Mouse (Mus musculus): ENCODE results near the gene Bcr. TPM values are rescaled to one million over a fixed set of nuclear protein-coding genes. Genes with fewer than 3 reads are reported as not detected.
A peak's percentile ranks its signal among the peaks of the same experiment; 100 is the strongest.

Bcr gene
- polyA plus RNA-seq, 1 experiment from 2014 or later, result 9.7 TPM

DNA sequence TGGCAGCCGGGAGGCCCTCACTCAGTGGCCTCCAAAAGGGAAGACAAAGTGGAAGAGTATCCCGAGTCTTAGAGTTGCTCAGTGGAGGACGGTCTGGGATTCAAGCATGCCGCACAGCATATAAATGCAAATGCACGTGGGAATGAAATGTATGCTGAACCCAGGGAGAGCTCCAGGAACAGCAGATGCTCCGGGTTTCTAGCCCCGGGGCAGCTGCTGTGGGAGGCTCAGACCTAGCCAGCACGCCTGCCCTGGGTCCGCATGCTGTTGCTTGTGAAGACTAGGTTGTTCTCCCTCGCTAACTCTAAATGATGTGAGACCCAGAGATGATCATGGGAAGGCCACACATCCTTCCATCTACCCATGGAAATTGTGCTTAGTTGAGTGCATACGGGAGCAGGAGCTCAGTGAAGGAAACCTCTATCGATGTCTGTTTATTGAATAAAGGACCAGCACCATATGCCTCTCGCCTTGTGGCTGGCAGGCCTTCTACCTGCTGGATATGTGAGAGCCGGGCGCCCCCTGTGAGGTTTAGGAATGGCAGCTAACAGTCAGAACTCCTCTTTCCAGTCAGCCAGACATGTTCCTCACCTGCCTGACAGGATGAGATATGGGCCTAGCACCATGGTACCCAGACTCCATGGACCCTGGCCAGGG is 74.6 kb downstream of the Bcr start:
- Histone ChIP-seq H3K4me2 (no peak overlapping the region), H3K27ac (no peak overlapping the region), H3K27me3 (0 out of 2 replicates have a peak, but pooled peaks cover 2% of the 10 kb centered on the region), H3K4me3 (no peak overlapping the region), H3K9me3 (replicated peaks) (no peaks in the 10 kb centered on the region), H3K36me3 (peaks cover 34% of the 10 kb centered on the region), H3K9ac (no peak overlapping the region), H3K4me1 (replicated peaks) (peaks cover 17% of the 10 kb centered on the region)
- WGBS, result 92% methylated on average over 15 of the region's 15 CpGs
- no peak for ATAC-seq (replicated peaks; ENCODE audit: insufficient number of reproducible peaks, insufficient read depth, low FRiP score, low read depth)

DNA sequence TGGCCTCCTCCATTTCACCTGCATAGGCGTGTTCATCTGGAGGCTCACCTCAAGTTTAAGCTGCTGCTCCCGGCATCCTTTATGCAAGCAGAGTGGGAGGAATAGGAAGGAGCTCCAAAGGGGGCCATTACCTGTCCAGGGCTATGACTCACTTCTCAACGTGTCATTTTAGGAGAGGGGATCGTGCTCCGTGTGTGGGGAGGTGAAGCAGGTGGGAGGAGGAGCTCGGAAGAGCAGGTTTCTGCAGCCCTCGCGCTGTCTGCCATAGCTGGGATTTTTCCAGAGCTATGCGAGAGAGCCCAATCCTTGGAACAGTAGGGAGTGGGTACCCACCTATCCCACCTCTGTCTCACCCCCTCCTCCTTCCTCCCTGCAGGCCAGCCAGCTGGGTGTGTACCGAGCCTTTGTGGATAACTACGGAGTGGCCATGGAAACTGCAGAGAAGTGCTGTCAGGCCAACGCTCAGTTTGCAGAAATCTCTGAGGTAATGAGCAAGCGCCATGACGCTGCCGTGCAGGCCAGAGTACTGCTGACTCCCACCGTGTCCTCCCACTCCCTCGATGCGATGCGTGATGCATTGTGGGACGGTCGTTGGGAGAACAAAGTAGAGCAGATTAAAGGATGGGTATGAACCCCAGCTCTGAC is 75.2 kb downstream of the Bcr start:
- Histone ChIP-seq H3K9me3 (replicated peaks) (no peaks in the 10 kb centered on the region), H3K27me3 (0 out of 2 replicates have a peak, but pooled peaks cover 3% of the 10 kb centered on the region), H3K9ac (no peak overlapping the region), H3K4me1 (replicated peaks) (peaks cover 17% of the 10 kb centered on the region), H3K27ac (no peak overlapping the region), H3K36me3 (peaks cover 34% of the 10 kb centered on the region), H3K4me3 (no peak overlapping the region), H3K4me2 (no peak overlapping the region)
- ATAC-seq (replicated peaks; ENCODE audit: insufficient number of reproducible peaks, insufficient read depth, low FRiP score, low read depth), result no peak
- 89% methylated on average over 21 of the region's 21 CpGs for WGBS

DNA sequence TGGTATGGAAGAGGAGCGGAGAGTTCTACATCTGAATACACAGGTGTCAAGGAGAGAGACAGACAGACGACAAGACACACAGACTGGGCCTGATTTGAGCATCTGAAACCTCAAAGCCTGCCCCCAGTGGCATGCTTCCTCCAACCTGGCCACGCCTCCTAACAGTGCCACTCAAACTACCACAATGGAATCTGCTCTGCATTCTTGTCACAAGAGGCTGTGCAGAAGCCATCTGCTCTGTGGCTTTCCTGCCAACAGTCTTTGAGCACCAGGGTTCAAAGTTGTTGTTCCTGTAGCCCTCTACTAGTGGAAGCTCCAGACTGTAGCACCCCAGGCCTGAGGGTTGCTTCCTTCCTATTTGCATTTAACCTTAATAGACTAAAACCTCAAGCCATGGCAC is 76.8 kb downstream of the Bcr start:
- Histone ChIP-seq H3K9ac (no peak overlapping the region), H3K4me2 (no peak overlapping the region), H3K9me3 (replicated peaks) (no peaks in the 10 kb centered on the region), H3K27me3 (0 out of 2 replicates have a peak, but pooled peaks cover 3% of the 10 kb centered on the region), H3K4me3 (no peak overlapping the region), H3K4me1 (replicated peaks) (peaks cover 17% of the 10 kb centered on the region), H3K27ac (peak overlapping the region; percentile 57), H3K36me3 (peaks cover 41% of the 10 kb centered on the region)
- WGBS, result 45% methylated on average over 3 of the region's 3 CpGs
- peak; percentile 73 for ATAC-seq (replicated peaks; ENCODE audit: insufficient number of reproducible peaks, insufficient read depth, low FRiP score, low read depth)

DNA sequence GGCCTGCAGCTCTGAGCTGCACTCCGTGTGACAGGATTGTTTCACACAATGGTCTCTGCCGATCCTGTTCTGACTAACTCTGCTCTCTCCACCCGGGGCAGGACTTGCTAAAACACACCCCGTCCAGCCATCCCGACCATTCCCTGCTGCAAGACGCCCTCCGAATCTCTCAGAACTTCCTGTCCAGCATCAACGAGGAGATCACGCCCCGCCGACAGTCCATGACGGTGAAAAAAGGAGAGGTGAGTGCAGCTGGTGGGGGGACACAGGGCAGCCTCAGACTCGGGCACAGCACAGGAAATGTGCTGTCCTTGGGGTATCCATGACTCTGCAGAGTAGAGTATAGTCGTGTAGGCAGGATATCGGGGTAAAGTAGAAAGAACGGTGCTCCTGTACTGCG is 84.8 kb downstream of the Bcr start:
- H3K36me3 ChIP-seq, result peaks cover 21% of the 10 kb centered on the region
- H3K4me1 ChIP-seq (replicated peaks), result no peaks in the 10 kb centered on the region

DNA sequence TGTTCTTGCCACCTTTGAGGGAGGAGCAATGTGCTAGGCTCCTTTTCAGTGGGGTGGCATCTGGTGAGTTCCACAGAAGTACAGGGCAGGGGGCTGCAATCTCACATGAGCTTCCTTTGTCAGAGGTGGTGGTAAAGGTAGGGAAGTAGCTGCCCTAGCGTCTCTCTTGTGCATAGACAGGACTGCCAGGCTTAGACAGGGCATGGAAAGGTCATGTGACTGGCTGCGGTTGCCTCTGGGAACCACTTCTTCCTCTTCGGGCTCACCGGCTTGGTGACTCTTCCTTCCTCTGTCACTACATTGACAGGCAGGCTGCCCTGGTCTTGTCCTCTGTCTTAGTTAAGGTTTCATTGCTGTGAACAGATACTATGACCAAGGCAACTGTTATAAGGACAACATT is 85.6 kb downstream of the Bcr start:
- no peaks in the 10 kb centered on the region for H3K9me3 ChIP-seq (replicated peaks)
- H3K4me3 ChIP-seq, result no peak overlapping the region
- no peak overlapping the region for H3K9ac ChIP-seq
- peaks cover 23% of the 10 kb centered on the region for H3K27me3 ChIP-seq
- H3K4me1 ChIP-seq (replicated peaks), result peaks cover 7% of the 10 kb centered on the region
- H3K36me3 ChIP-seq, result peaks cover 18% of the 10 kb centered on the region
- ATAC-seq (replicated peaks; ENCODE audit: insufficient number of reproducible peaks, insufficient read depth, low FRiP score, low read depth), result no peak
- H3K4me2 ChIP-seq, result no peak overlapping the region
- H3K27ac ChIP-seq, result no peak overlapping the region
- 76% methylated on average over 4 of the region's 4 CpGs for WGBS

More for the DNA sequence above, 84.8 kb downstream of the Bcr start:
- H3K27ac ChIP-seq, result no peak overlapping the region
- H3K4me3 ChIP-seq, result no peak overlapping the region
- no peak overlapping the region for H3K4me2 ChIP-seq
- no peak overlapping the region for H3K9ac ChIP-seq
- ATAC-seq (replicated peaks; ENCODE audit: insufficient number of reproducible peaks, insufficient read depth, low FRiP score, low read depth), result no peak
- peaks cover 23% of the 10 kb centered on the region for H3K27me3 ChIP-seq
- 76% methylated on average over 17 of the region's 17 CpGs for WGBS
- no peaks in the 10 kb centered on the region for H3K9me3 ChIP-seq (replicated peaks)

DNA sequence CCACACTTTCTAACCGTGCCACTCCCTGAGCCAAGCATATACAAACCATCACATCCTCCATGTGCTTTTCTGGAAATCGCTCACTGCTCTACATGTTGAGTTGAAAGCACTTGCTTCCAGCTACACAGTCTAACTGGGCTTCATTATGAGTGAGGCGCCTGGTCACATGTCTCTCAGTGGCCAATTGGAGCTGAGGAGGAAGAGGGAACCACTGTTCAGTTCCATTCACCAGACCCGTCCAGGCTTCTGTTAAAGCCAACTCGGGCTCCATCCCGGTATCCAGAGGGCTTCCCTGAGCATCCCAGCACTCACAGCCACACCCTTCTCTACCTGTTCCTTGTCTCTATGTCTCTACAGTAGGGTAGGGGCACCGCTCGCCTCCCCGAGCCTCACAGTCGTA is 86.2 kb downstream of the Bcr start:
- Histone ChIP-seq H3K9me3 (replicated peaks) (no peaks in the 10 kb centered on the region), H3K27me3 (peaks cover 23% of the 10 kb centered on the region), H3K4me1 (replicated peaks) (peaks cover 7% of the 10 kb centered on the region), H3K36me3 (peaks cover 15% of the 10 kb centered on the region), H3K27ac (no peak overlapping the region), H3K4me2 (no peak overlapping the region), H3K4me3 (no peak overlapping the region), H3K9ac (no peak overlapping the region)
- 92% methylated on average over 10 of the region's 10 CpGs for WGBS
- ATAC-seq (replicated peaks; ENCODE audit: insufficient number of reproducible peaks, insufficient read depth, low FRiP score, low read depth), result no peak

DNA sequence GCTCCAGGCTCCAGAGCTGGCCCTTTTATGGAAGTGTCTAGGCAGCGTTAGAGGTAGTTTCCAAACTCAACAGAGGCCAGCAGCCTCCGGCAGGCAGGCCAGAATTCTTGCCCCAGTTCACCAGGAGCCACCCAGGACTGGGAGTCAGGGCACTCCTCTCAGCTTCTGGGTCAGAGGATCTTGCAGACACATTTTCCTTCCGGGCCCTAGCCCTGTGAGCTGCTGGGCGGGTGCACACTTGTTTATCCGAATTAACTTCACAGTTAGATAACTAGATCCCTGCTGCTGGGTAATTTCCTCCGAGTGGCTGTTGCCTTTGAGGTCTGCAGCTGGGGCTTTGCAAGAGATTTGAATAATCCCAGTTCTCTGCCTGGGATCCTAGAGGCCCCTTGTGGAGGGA is 87.9 kb downstream of the Bcr start:
- H3K4me3 ChIP-seq, result no peak overlapping the region
- peaks cover 7% of the 10 kb centered on the region for H3K4me1 ChIP-seq (replicated peaks)
- no peak overlapping the region for H3K4me2 ChIP-seq
- H3K27me3 ChIP-seq, result peaks cover 23% of the 10 kb centered on the region
- 57% methylated on average over 6 of the region's 6 CpGs for WGBS
- no peaks in the 10 kb centered on the region for H3K9me3 ChIP-seq (replicated peaks)
- H3K27ac ChIP-seq, result no peak overlapping the region
- H3K36me3 ChIP-seq, result peaks cover 9% of the 10 kb centered on the region
- no peak for ATAC-seq (replicated peaks; ENCODE audit: insufficient number of reproducible peaks, insufficient read depth, low FRiP score, low read depth)
- no peak overlapping the region for H3K9ac ChIP-seq

DNA sequence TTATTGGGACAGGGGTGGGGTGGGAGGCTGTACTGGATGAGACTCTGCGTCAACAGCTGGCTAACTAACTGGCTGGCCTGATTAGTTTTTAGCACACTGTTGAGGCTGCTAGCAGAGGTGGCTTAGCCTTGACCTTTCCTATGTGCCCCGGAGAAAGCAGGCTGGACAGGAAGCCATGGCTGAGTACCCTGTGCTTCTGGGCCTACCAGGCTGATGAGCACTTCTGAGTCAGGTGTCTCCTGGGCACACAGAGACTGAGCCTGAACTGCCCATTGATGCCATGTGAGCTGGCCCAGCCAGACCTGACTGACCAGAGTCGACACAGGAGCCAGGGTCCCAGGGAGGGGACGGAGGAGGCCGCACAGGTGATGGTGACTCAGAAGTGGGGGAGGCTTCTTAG is 90.0 kb downstream of the Bcr start:
- ATAC-seq (replicated peaks; ENCODE audit: insufficient number of reproducible peaks, insufficient read depth, low FRiP score, low read depth), result no peak
- Histone ChIP-seq H3K36me3 (peaks cover 12% of the 10 kb centered on the region), H3K27ac (no peak overlapping the region), H3K9me3 (replicated peaks) (no peaks in the 10 kb centered on the region), H3K9ac (no peak overlapping the region), H3K4me2 (no peak overlapping the region), H3K4me1 (replicated peaks) (peaks cover 7% of the 10 kb centered on the region), H3K4me3 (no peak overlapping the region), H3K27me3 (peaks cover 23% of the 10 kb centered on the region)
- WGBS, result 80% methylated on average over 5 of the region's 5 CpGs

DNA sequence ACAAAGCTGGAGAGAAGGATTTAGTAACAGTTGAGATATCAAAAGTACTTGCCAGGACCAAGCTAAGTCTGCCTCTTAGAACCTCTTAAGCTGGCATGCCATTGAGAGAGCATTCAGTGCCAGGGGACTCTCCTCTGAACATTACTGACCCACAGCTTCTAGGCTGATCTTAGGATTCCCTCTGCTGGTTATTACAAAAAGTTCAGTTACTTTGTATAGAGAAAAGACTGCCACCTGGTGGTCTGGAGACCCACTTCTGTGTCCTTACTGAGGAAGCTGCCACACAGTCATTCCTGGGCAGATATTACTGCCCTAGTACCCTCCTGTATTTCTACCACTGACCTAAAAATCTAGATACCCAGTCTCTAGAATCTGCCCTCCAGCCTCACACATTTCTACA is 90.9 kb downstream of the Bcr start:
- ATAC-seq (replicated peaks; ENCODE audit: insufficient number of reproducible peaks, insufficient read depth, low FRiP score, low read depth), result peak; percentile 82
- Histone ChIP-seq H3K4me1 (replicated peaks) (peaks cover 7% of the 10 kb centered on the region), H3K4me3 (no peak overlapping the region), H3K27me3 (peaks cover 19% of the 10 kb centered on the region), H3K9ac (no peak overlapping the region), H3K9me3 (replicated peaks) (no peaks in the 10 kb centered on the region), H3K4me2 (no peak overlapping the region), H3K27ac (no peak overlapping the region), H3K36me3 (peaks cover 7% of the 10 kb centered on the region; the same call in 1 of the 2 replicates)

DNA sequence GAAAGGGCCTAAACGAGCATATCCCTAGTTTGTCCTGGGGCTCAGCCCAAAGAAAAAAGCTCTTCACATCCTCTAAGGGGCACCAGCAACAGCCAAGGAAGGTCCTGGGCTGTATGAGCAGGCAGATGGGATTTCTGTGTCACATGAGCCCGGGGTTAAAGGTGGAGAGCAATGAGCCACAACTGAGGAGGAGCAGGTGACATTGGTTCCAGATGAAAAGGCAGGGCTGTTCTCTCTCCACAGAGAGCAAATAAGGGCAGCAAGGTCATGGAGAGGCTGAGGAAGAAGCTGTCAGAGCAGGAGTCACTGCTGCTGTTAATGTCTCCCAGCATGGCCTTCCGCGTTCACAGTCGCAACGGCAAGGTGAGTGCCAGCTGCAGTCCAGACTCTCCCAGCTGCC is 96.4 kb downstream of the Bcr start:
- ATAC-seq (replicated peaks; ENCODE audit: insufficient number of reproducible peaks, insufficient read depth, low FRiP score, low read depth), result no peak
- Histone ChIP-seq H3K9me3 (replicated peaks) (no peaks in the 10 kb centered on the region), H3K27ac (no peak overlapping the region), H3K4me3 (no peak overlapping the region), H3K4me1 (replicated peaks) (no peaks in the 10 kb centered on the region), H3K9ac (no peak overlapping the region), H3K36me3 (peaks cover 19% of the 10 kb centered on the region), H3K27me3 (no peaks in the 10 kb centered on the region; the same call in 1 of the 2 replicates), H3K4me2 (no peak overlapping the region)
- 77% methylated on average over 6 of the region's 6 CpGs for WGBS

DNA sequence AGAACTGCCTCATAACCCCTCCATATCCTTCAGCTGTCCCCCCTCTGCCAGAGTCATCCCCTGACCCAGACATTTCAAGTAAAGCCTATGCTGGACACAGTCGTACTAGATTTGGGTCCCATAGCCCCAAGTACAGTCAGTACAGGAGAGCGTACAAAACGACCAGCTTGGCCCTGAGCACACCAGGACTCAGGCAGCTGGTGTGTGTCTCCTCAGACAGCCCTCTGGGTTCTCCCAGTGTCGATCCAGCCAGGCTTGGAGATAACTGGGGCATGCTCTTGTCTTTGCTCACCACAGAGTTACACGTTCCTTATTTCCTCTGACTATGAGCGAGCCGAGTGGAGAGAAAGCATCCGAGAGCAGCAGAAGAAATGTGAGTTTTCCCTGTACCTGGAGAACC is 97.3 kb downstream of the Bcr start:
- Histone ChIP-seq H3K4me2 (no peak overlapping the region), H3K9ac (no peak overlapping the region), H3K9me3 (replicated peaks) (no peaks in the 10 kb centered on the region), H3K27ac (no peak overlapping the region), H3K4me3 (no peak overlapping the region), H3K27me3 (no peaks in the 10 kb centered on the region), H3K4me1 (replicated peaks) (no peaks in the 10 kb centered on the region), H3K36me3 (peaks cover 27% of the 10 kb centered on the region)
- WGBS, result 60% methylated on average over 8 of the region's 8 CpGs
- ATAC-seq (replicated peaks; ENCODE audit: insufficient number of reproducible peaks, insufficient read depth, low FRiP score, low read depth), result no peak

DNA sequence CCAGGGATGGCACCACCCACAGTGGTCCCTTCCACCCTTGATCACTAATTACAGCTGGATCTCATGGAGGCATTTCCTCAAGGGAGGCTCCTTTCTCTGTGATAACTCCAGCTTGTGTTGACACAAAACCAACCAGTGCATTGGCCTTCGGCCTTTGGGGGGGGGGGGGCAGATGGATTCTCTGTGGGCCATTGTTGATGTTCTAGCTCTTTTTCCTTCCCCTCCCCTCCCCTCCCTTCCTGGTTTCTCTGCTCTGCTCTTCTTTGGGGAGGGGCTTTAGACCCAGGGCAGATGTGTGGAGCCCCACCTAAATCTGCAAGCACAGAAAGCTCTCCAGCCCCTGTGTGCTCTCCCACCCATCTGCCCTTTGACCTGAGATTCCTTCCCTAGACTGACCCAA is 98.0 kb downstream of the Bcr start:
- ATAC-seq (replicated peaks; ENCODE audit: insufficient number of reproducible peaks, insufficient read depth, low FRiP score, low read depth), result no peak
- WGBS, result 50% methylated on average over 1 of the region's 1 CpGs
- no peak overlapping the region for H3K4me2 ChIP-seq
- no peak overlapping the region for H3K9ac ChIP-seq
- no peak overlapping the region for H3K27ac ChIP-seq
- peaks cover 33% of the 10 kb centered on the region for H3K36me3 ChIP-seq
- no peak overlapping the region for H3K4me3 ChIP-seq
- no peaks in the 10 kb centered on the region for H3K9me3 ChIP-seq (replicated peaks)
- no peaks in the 10 kb centered on the region for H3K27me3 ChIP-seq
- no peaks in the 10 kb centered on the region for H3K4me1 ChIP-seq (replicated peaks)

All from heart, embryonic 15.5 days (tissue).